Mouse (Mus musculus) embryonic fibroblast, embryonic 13.5 days (primary cell): Measurements from ENCODE around the gene Dpp6.

ENCODE experiments used
- CTCF ChIP-seq: IDR thresholded peaks from 2 replicates; pipeline ENCODE4 v1.5.1; 2011; ENCODE audit warnings: mild to moderate bottlenecking, control low read depth, low read length, moderate library complexity, borderline replicate concordance; ENCODE audit not compliant: insufficient read depth
- POLR2A ChIP-seq: IDR thresholded peaks from 2 replicates; pipeline ENCODE4 v1.6.1; 2011; ENCODE audit warnings: low read depth, mild to moderate bottlenecking, control low read depth, low read length, moderate library complexity

DNA sequence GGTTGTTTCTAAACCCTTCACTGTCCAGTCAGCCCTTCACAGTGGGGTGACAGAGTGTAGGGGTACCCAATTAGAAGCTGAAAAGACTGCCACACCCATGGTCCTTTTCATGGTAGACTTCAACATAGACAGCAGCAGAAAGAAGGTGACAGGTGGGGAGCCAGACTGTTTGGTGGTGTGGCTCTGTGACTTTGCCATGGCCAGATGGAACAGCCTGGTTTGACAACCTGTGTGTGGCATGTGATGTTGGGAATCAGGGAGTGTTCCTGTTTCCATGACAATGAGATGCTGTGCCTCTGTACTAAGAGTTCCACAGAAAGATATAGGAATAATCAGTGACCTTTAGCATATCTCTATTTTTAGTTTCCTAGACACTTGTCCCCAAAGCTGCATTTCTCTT lies 386.1 kb downstream of the Dpp6 start:
- TF ChIP-seq POLR2A (no peak), CTCF (no peak)
